Mouse (Mus musculus) heart, adult 2 months (tissue): ENCODE data around the gene Slc25a30.

Experiments
- CTCF ChIP-seq: fragments of 200-600 bp; IDR thresholded peaks from 2 replicates; pipeline ENCODE4 v1.8.1; 2022; ENCODE audit warnings: antibody characterized with exemption, mild to moderate bottlenecking, moderate library complexity
- EP300 ChIP-seq: fragments of 200-500 bp; IDR thresholded peaks from 2 replicates; pipeline ENCODE4 v1.6.1; 2011; ENCODE audit warnings: low read depth, low read length, control low read depth; ENCODE audit not compliant: insufficient read depth

GRCm38 (mm10) chr14:75731361-75731760 lies 55.5 kb downstream of the Slc25a30 start:
- no peak for TF ChIP-seq EP300
- TF ChIP-seq CTCF = no peak
